In genomic region chr10:81000197-81001062, GRCm38 (mm10) we compare ENCODE assay signal across 1 mouse cellular context.
TF ChIP-seq lines count a peak whose summit lies in the region.

No protein-coding gene starts in this region.

TF ChIP-seq in MEL, 35 proteins besides CTCF, POLR2A, EP300 and RAD21 (continued from another document):
- TF ChIP-seq ZKSCAN1 (IDR thresholded peaks at IDR 0.05; ENCODE audit: low read depth, low read length), result no peak
- TF ChIP-seq TCF12 (IDR thresholded peaks at IDR 0.05; ENCODE audit: low read depth, low read length), result 0 out of 2 replicates have a peak, but pooled peaks have one; percentile 26
- peak; percentile 27 for TF ChIP-seq MAX (IDR thresholded peaks at IDR 0.05; ENCODE audit: low read length)
- TF ChIP-seq CHD1 (IDR thresholded peaks at IDR 0.05; ENCODE audit: low read depth, low read length), result no peak
- TF ChIP-seq NRF1 (IDR thresholded peaks at IDR 0.05; ENCODE audit: insufficient read depth, low read depth, low read length, poor library complexity, severe bottlenecking), result no peak
- TF ChIP-seq E2F4 (IDR thresholded peaks at IDR 0.05; ENCODE audit: borderline replicate concordance, low read depth, low read length), result no peak
- no peak for TF ChIP-seq ZNF384 (IDR thresholded peaks at IDR 0.05; ENCODE audit: low read depth, low read length)
- no peak for TF ChIP-seq JUND (IDR thresholded peaks at IDR 0.05; ENCODE audit: low read depth, low read length)
- no peak for TF ChIP-seq HCFC1 (IDR thresholded peaks at IDR 0.05; ENCODE audit: low read depth, low read length)
- no peak for TF ChIP-seq GABPA (IDR thresholded peaks at IDR 0.05; ENCODE audit: low read depth, low read length)
- TF ChIP-seq MAFK (IDR thresholded peaks at IDR 0.05; ENCODE audit: borderline replicate concordance, low read depth, low read length), result no peak
- TF ChIP-seq GATA1 (IDR thresholded peaks at IDR 0.05; ENCODE audit: low read depth, low read length), result peak; percentile 32; the same call in 1 of the 2 replicates
- TF ChIP-seq CHD2 (IDR thresholded peaks at IDR 0.05; ENCODE audit: low read length), result no peak
- no peak for TF ChIP-seq POLR2AphosphoS5 (IDR thresholded peaks at IDR 0.05; ENCODE audit: borderline replicate concordance, low read depth, low read length)
- no peak for TF ChIP-seq BHLHE40 (IDR thresholded peaks at IDR 0.05; ENCODE audit: borderline replicate concordance, low read depth, low read length)
- TF ChIP-seq RCOR1 (IDR thresholded peaks at IDR 0.05; ENCODE audit: low read depth, low read length), result no peak
- peak; percentile 93 for TF ChIP-seq TBP (IDR thresholded peaks at IDR 0.05; ENCODE audit: low read depth, low read length)
- no peak for TF ChIP-seq MYC (IDR thresholded peaks at IDR 0.05; ENCODE audit: low read depth, low read length)
- no peak for TF ChIP-seq USF1 (IDR thresholded peaks at IDR 0.05; ENCODE audit: low read depth, low read length)
- peak; percentile 33 for TF ChIP-seq SIN3A (IDR thresholded peaks at IDR 0.05; ENCODE audit: low read length)
- peak; percentile 58 for TF ChIP-seq NELFE (IDR thresholded peaks at IDR 0.05; ENCODE audit: low read depth, low read length)
- peak; percentile 41; the same call in 1 of the 2 replicates for TF ChIP-seq ETS1 (IDR thresholded peaks at IDR 0.05; ENCODE audit: low read depth, low read length)
- no peak for TF ChIP-seq ZC3H11A (IDR thresholded peaks at IDR 0.05; ENCODE audit: low read depth, low read length)
- TF ChIP-seq MXI1 (IDR thresholded peaks at IDR 0.05; ENCODE audit: low read depth, low read length), result peak; percentile 2
- no peak for TF ChIP-seq KAT2A (conservative IDR thresholded peaks at IDR 0.05; ENCODE audit: low read depth, low read length)
TF ChIP-seq in MEL: peak in this region for 10.
